Mouse (Mus musculus): ENCODE data around the gene Wt1. TPM values are rescaled to one million over a fixed set of nuclear protein-coding genes. Genes with fewer than 3 reads are reported as not detected.

Gene Wt1
- polyA plus RNA-seq, 1 experiment from 2014 or later, result 8.9 TPM

DNA sequence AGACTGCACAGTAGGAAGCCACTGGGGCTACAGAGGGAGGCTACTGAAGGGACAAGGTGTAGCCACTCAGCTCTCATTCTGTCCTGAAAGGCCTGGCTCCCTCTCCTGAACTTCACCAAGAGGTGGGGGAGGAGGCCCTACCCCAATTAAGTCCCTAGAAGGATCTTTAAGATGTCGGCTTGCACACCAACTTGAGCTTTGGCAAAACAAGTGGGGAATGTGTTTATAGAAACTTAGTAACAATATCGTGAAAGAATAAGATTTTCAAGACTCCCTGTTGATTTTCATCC is 5.4 kb downstream of the Wt1 start:
- no peak for DNase-seq
- Histone ChIP-seq H3K27ac (ENCODE audit: low read depth) (no peak overlapping the region), H3K4me2 (no peak overlapping the region; the same call in 1 of the 2 replicates), H3K4me3 (ENCODE audit: low read depth, low read length) (no peak overlapping the region), H3K9ac (no peak overlapping the region), H3K36me3 (ENCODE audit: insufficient read depth) (no peaks in the 10 kb centered on the region), H3K27me3 (ENCODE audit: insufficient read depth, low read length) (peaks cover 97% of the 10 kb centered on the region), H3K4me1 (ENCODE audit: insufficient read depth) (no peaks in the 10 kb centered on the region), H3K9me3 (ENCODE audit: low read depth, low read length) (no peaks in the 10 kb centered on the region)
- 14% methylated on average over 2 of the region's 2 CpGs for WGBS
- TF ChIP-seq CTCF (IDR thresholded peaks at IDR 0.05; ENCODE audit: low read depth), result no peak
- no peak for ATAC-seq (ENCODE audit: insufficient read depth)

- Histone ChIP-seq H3K4me1 (ENCODE audit: insufficient read depth) (no peaks in the 10 kb centered on the region), H3K27me3 (ENCODE audit: insufficient read depth, low read length) (peaks cover 96% of the 10 kb centered on the region), H3K9me3 (ENCODE audit: low read depth, low read length) (no peaks in the 10 kb centered on the region), H3K4me3 (ENCODE audit: low read depth, low read length) (no peak overlapping the region), H3K36me3 (ENCODE audit: insufficient read depth) (no peaks in the 10 kb centered on the region), H3K27ac (ENCODE audit: low read depth) (no peak overlapping the region), H3K4me2 (no peak overlapping the region; the same call in 1 of the 2 replicates), H3K9ac (peak overlapping the region; percentile 9; the same call in 1 of the 2 replicates)
- TF ChIP-seq CTCF (IDR thresholded peaks at IDR 0.05; ENCODE audit: low read depth), result no peak
- peak; percentile 19 for DNase-seq
- WGBS, result 2% methylated on average over 17 of the region's 17 CpGs
- no peak for ATAC-seq (ENCODE audit: insufficient read depth)
Measured at GRCm38 (mm10) chr2:105132300-105132699, 6.0 kb downstream of the Wt1 start.

DNA sequence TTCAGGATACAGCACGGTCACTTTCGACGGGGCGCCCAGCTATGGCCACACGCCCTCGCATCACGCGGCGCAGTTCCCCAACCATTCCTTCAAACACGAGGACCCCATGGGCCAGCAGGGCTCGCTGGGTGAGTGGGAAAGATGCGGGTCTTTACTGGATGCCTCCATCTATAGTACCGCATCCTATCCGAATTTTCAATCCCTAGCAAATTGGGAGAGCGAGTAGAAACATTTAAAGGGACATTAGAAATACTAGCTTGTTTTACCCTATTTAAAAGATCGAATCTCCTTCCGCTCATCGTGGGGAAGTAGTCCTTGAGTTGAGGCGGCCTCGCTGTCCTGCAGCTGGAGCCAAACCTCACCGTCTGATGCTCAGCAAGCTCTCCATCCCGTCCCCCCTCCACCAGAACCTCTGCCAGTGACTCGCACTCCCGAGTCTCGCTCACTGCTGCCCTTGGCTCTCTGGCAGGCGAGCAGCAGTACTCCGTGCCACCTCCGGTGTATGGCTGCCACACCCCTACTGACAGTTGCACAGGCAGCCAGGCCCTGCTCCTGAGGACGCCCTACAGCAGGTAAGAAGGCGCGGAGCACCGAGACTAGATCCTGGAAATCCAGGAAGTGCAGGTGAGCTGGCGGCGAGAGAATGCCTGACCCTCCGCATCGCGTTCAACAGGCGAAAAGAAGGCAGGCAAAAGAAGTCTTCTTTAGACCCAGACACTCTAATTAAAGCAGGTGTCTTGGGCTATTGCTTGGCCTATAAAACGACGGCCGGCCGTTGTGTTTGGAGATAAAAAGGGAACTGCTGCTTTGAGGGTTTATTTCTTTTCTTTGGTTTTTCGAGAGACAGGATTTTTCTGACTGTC is 6.8 kb downstream of the Wt1 start:
- peak overlapping the region; percentile 23; the same call in 1 of the 2 replicates for H3K4me2 ChIP-seq
- no peaks in the 10 kb centered on the region for H3K4me1 ChIP-seq (ENCODE audit: insufficient read depth)
- no peaks in the 10 kb centered on the region for H3K36me3 ChIP-seq (ENCODE audit: insufficient read depth)
- DNase-seq (no peak), ATAC-seq (ENCODE audit: insufficient read depth) (no peak)
- no peaks in the 10 kb centered on the region for H3K9me3 ChIP-seq (ENCODE audit: low read depth, low read length)
- TF ChIP-seq CTCF (IDR thresholded peaks at IDR 0.05; ENCODE audit: low read depth), result no peak
- H3K9ac ChIP-seq, result no peak overlapping the region
- peaks cover 87% of the 10 kb centered on the region for H3K27me3 ChIP-seq (ENCODE audit: insufficient read depth, low read length)
- H3K27ac ChIP-seq (ENCODE audit: low read depth), result peak overlapping the region; percentile 6; the same call in 1 of the 2 replicates
- WGBS, result 3% methylated on average over 43 of the region's 43 CpGs
- H3K4me3 ChIP-seq (ENCODE audit: low read depth, low read length), result no peak overlapping the region

GRCm38 (mm10) chr2:105134296-105134695 is 8.0 kb downstream of the Wt1 start:
- H3K9me3 ChIP-seq (ENCODE audit: low read depth, low read length), result no peaks in the 10 kb centered on the region
- H3K9ac ChIP-seq, result no peak overlapping the region
- no peak overlapping the region for H3K27ac ChIP-seq (ENCODE audit: low read depth)
- TF ChIP-seq CTCF (IDR thresholded peaks at IDR 0.05; ENCODE audit: low read depth), result no peak
- H3K4me2 ChIP-seq, result peak overlapping the region; percentile 5; the same call in 1 of the 2 replicates
- DNase-seq (peak; percentile 73), ATAC-seq (ENCODE audit: insufficient read depth) (peak; percentile 91)
- H3K4me1 ChIP-seq (ENCODE audit: insufficient read depth), result no peaks in the 10 kb centered on the region
- under 1% methylated on average over 19 of the region's 19 CpGs for WGBS
- no peaks in the 10 kb centered on the region for H3K36me3 ChIP-seq (ENCODE audit: insufficient read depth)
- peaks cover 85% of the 10 kb centered on the region for H3K27me3 ChIP-seq (ENCODE audit: insufficient read depth, low read length)
- no peak overlapping the region for H3K4me3 ChIP-seq (ENCODE audit: low read depth, low read length)

DNA sequence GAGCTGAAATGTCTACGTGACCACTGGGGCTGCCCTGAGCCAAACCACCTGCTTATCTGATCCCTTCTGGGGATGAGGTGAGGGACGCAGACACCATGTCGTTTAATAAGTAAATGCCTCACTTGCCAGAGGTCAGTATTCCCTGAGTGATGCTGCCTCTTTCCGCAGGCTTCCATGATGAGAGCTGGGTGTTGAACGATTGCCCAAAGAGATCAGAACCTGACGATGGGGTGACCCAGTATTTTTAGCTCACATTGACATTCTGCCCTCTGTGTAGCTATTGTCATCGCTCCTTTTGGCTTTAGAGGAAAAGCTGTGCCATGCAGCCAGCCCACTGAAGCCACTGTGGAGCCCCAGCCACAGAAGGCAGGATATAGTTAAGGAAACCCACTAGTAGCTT is 13.1 kb downstream of the Wt1 start:
- peaks cover 56% of the 10 kb centered on the region for H3K27me3 ChIP-seq (ENCODE audit: insufficient read depth, low read length)
- no peak for ATAC-seq (ENCODE audit: insufficient read depth)

GRCm38 (mm10) chr2:105141371-105141770 is 15.0 kb downstream of the Wt1 start:
- ATAC-seq (ENCODE audit: insufficient read depth), result no peak
- Histone ChIP-seq H3K4me3 (ENCODE audit: low read depth, low read length) (no peak overlapping the region), H3K9ac (no peak overlapping the region), H3K36me3 (ENCODE audit: insufficient read depth) (no peaks in the 10 kb centered on the region), H3K4me2 (no peak overlapping the region), H3K27me3 (ENCODE audit: insufficient read depth, low read length) (peaks cover 37% of the 10 kb centered on the region), H3K4me1 (ENCODE audit: insufficient read depth) (no peaks in the 10 kb centered on the region), H3K9me3 (ENCODE audit: low read depth, low read length) (no peaks in the 10 kb centered on the region), H3K27ac (ENCODE audit: low read depth) (no peak overlapping the region)
- no peak for TF ChIP-seq CTCF (IDR thresholded peaks at IDR 0.05; ENCODE audit: low read depth)
- peak; percentile 31 for DNase-seq
- WGBS, result 32% methylated on average over 7 of the region's 7 CpGs

More for the DNA sequence above, 13.1 kb downstream of the Wt1 start:
- H3K9me3 ChIP-seq (ENCODE audit: low read depth, low read length), result no peaks in the 10 kb centered on the region
- H3K4me2 ChIP-seq, result no peak overlapping the region
- H3K36me3 ChIP-seq (ENCODE audit: insufficient read depth), result no peaks in the 10 kb centered on the region
- DNase-seq, result no peak
- no peak overlapping the region for H3K4me3 ChIP-seq (ENCODE audit: low read depth, low read length)
- no peak for TF ChIP-seq CTCF (IDR thresholded peaks at IDR 0.05; ENCODE audit: low read depth)
- no peak overlapping the region for H3K27ac ChIP-seq (ENCODE audit: low read depth)
- WGBS, result 45% methylated on average over 7 of the region's 7 CpGs
- no peak overlapping the region for H3K9ac ChIP-seq
- H3K4me1 ChIP-seq (ENCODE audit: insufficient read depth), result no peaks in the 10 kb centered on the region

DNA sequence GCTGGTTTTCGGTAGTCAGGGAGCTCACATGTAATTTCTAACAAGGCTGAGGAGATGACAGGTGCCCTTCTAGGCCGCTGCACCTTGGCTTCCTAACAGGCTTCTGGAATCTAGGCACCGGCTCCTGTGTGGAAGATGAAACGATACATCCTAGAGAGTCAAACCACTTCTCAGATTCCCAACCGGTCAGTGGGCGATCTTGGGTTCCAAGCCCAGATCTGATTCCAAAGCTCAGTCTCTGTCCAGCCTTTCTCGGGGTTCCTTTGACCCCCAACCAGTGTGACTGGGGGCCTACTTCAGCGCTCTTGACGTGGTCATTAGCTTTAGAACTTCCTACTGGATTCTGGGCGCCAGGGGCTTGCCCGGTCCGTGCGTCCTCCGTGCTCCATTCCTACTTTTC is 17.4 kb downstream of the Wt1 start:
- Histone ChIP-seq H3K4me1 (ENCODE audit: insufficient read depth) (no peaks in the 10 kb centered on the region), H3K27me3 (ENCODE audit: insufficient read depth, low read length) (peaks cover 24% of the 10 kb centered on the region), H3K9me3 (ENCODE audit: low read depth, low read length) (no peaks in the 10 kb centered on the region), H3K4me2 (no peak overlapping the region), H3K4me3 (ENCODE audit: low read depth, low read length) (no peak overlapping the region), H3K27ac (ENCODE audit: low read depth) (no peak overlapping the region), H3K9ac (no peak overlapping the region), H3K36me3 (ENCODE audit: insufficient read depth) (no peaks in the 10 kb centered on the region)
- no peak for DNase-seq
- no peak for TF ChIP-seq CTCF (IDR thresholded peaks at IDR 0.05; ENCODE audit: low read depth)
- 90% methylated on average over 14 of the region's 14 CpGs for WGBS
- no peak for ATAC-seq (ENCODE audit: insufficient read depth)
